Mouse (Mus musculus) inflammation-experienced regulatory T-cells, adult 16 weeks (primary cell): ENCODE data around the gene Pigl. TPM values are rescaled to one million over a fixed set of nuclear protein-coding genes. Genes with fewer than 3 reads are reported as not detected.

Source experiments
- polyA plus RNA-seq: library from polyadenylated mRNA; unstranded; fragments of 100-300 nt; shearing (Covaris generic); gene quantifications from one replicate; pipeline ENCODE4 v1.2.1, GENCODE M21; 2017

Pigl gene
- 10.3 TPM for polyA plus RNA-seq

GRCm38 (mm10) chr11:62458276-62458724 lies at the start of gene Pigl, which contains the start of gene Ncor1:
Gene Pigl (plus strand): TSS chr11:62458460.
Gene Ncor1 (minus strand): TSS chr11:62458541.

GRCm38 (mm10) chr11:62539089-62539890 lies 81.0 kb downstream of the Pigl start, which contains the start of gene Cenpv:
Gene Cenpv (minus strand): TSS chr11:62539261.

GRCm38 (mm10) chr11:62550727-62551225 lies 92.5 kb downstream of the Pigl start, which contains the start of gene Ubb:
Gene Ubb (plus strand): TSS chr11:62551171.

Other genes starting within 250 kb of the Pigl start
- gene Adora2b, start 209.5 kb upstream of the Pigl start, polyA plus RNA-seq, result not detected
- 11.0 TPM for gene Zswim7, start 177.1 kb upstream of the Pigl start, polyA plus RNA-seq
- 6.9 TPM for gene Ttc19, start 177.0 kb upstream of the Pigl start, polyA plus RNA-seq
- 99.7 TPM for gene Ncor1, start 81 bp downstream of the Pigl start, polyA plus RNA-seq
- gene Cenpv, start 80.8 kb downstream of the Pigl start, polyA plus RNA-seq, result 0.82 TPM
- 2,835 TPM for gene Ubb, start 92.7 kb downstream of the Pigl start, polyA plus RNA-seq
- 135 TPM for gene Trpv2, start 116.0 kb downstream of the Pigl start, polyA plus RNA-seq
- 1.6 TPM for gene Lrrc75a, start 190.1 kb downstream of the Pigl start, polyA plus RNA-seq
- gene Mmgt2, start 190.2 kb downstream of the Pigl start, polyA plus RNA-seq, result 41.0 TPM